Mouse (Mus musculus): ENCODE measurements around the gene Aldh3b1.

Aldh3b1 gene

GRCm38 (mm10) chr19:3882214-3882613, 47.4 kb downstream of the Aldh3b1 start:
- DNase-seq (ENCODE audit: low read depth, low spot score), result no peak

- DNase-seq (ENCODE audit: low read depth, low spot score), result no peak
Observed at GRCm38 (mm10) chr19:3880054-3880848, 49.4 kb downstream of the Aldh3b1 start.

GRCm38 (mm10) chr19:3875045-3875444, 54.6 kb downstream of the Aldh3b1 start:
- no peak for DNase-seq (ENCODE audit: low read depth, low spot score)

- no peak for DNase-seq (ENCODE audit: low read depth, low spot score)
Observed at GRCm38 (mm10) chr19:3872373-3872772, 57.2 kb downstream of the Aldh3b1 start.

- DNase-seq (ENCODE audit: low read depth, low spot score), result no peak
Observed at GRCm38 (mm10) chr19:3871468-3871867, 58.1 kb downstream of the Aldh3b1 start.

- DNase-seq (ENCODE audit: low read depth, low spot score), result no peak
Observed at GRCm38 (mm10) chr19:3868290-3868689, 61.3 kb downstream of the Aldh3b1 start.

- no peak for DNase-seq (ENCODE audit: low read depth, low spot score)
Observed at GRCm38 (mm10) chr19:3864960-3865359, 64.6 kb downstream of the Aldh3b1 start.

Data from 3T3-L1 (cell line).